Mouse (Mus musculus) CD4-positive naive resting alpha-beta T cell, adult 57 days (primary cell): ENCODE measurements around the gene Rps6kb2. TPM values are rescaled to one million over a fixed set of nuclear protein-coding genes. Genes with fewer than 3 reads are reported as not detected.

Experiments
- total RNA-seq: library from RNA; stranded (reverse); gene quantifications from one replicate; pipeline ENCODE4 v1.2.4, GENCODE M21; 2023

Gene Rps6kb2
- 35.8 TPM for total RNA-seq

DNA sequence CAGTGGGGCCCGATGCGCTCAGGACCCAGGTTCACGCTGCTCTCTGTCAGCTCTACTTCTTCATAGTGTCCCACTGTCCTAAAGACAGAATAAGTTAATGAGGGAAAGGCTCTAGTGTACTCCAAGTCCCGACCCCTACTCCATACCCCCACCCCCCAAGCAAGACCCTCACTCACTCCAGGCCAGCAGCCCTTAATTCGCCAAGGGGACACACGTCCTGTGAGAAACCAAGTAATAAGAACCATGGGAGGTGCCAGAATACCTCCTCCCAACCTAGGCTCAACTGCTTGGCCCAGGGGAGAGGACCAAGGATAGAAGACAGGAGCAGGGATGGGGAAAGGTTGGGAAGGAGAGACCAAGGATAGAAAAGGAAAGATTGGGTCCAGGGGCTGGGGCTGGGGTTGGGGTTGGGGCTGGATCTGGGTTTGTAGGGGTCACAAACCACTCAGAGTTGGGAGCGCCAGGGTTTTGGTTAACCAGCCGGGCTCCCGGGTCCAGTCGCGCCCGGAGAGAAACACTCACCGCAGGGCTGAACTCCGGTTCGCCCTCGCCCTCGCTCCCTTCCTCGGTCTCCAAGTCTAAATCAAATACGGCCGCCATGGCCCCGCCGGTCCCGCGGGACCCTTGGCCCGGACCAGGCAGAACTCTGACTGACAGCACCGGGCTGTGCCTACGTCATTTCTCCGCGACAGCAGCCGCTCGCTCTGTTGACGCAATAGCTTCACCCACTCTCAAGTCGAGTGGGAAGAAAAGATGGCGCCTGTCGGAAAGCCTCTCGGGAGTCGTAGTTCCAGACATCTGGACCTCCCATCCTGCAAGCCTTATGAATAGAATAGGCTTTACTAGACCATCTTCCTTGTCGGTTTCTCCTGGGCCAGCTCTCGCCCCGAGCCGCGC is at the start of gene Rps6kb2:
TSS of gene Rps6kb2 (minus strand) at position 709 of the 897 bp plus-strand sequence.

DNA sequence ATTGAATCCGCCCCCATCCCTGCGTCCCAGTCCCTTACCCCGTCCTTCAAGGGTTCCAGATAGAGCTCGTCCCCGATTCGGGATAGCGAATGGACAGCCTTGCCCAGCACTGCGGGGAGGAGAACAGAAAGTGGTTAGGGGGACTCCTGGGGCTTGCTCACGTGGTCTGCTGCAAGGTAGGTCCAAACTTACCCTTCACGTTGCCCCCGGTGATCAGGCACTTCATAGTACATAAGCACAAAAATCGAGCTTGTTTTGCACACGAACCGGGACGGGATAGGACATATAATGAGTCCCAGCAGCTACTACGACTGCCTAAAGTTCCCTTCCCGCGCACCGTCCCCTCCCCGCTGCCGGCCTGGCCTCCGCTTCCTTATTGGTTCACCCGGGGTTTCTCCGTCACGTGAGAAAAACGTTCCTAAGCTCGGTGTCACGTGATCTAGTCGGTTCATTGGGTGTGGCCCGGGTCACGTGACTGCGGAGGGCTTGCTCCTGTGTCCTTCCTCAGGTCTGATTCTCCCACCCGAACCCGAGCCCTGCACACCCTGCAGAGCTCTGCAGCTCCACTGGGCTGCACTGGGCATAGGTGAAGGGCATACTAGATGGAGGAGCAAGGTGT is 38.2 kb upstream of the Rps6kb2 start, which contains the start of gene Rad9a:
TSS of gene Rad9a (minus strand) at position 372 of the 619 bp plus-strand sequence.

DNA sequence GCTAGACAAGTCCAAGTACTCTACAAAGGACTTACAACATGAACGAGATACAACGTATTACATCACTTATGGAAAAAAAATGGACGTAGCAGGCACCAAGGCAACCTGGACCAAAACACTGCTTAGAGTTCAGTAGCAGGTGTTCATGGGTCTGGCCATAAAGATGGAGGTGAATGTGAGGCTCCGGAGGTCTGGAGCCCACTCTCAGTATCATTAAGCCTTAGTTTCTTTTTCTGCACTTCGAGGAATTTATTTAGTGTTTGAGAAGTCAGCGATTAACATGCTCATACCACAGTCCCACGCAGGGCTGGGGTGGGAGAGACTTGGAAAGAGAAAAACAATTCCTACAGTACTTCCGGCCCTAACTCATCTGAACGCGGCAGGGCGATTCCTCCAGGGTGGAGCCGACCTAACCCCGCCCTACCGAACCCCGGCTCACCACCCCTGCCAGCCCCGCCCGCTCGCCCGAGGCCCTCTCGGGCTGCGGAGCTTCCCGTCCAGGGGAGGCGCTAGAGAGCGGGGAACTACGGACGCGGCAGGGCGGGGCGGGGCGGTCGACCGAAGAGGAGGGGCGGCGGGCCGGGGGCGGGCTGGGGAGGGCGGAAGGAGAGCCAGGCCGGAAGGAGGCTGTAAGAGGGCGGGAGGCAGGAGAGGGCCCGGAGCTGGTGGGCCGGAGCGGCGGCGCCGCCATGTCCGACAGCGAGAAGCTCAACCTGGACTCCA is 28.5 kb upstream of the Rps6kb2 start, which contains the start of gene Ppp1ca:
TSS of gene Ppp1ca (plus strand) at position 538 of the 723 bp plus-strand sequence.

DNA sequence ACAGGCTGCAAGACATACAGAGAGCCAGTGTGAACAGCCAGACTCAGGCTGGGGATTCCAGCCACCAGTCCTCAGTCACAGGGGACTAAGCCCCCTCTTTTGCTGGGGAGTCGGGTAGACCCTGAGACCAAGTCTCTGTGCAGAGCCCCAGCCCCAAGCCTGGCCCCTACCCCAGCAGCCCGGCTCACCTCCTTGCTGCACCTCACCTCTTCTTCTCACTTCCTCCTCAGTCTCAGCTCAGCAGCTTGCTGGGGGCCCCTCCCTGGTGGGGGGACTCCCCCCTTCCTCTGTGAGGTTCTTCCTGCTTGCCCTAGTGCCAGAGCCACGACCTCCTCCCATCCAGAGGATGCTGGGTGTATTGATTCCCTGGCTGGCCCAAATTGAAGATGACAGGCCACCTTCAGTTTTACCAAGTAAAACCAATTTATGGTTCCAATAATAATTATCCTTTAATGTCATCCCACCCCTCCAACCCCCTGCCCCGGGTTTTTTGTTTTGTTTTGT is 27.7 kb upstream of the Rps6kb2 start, which contains the start of gene Tbc1d10c:
TSS of gene Tbc1d10c (minus strand) at position 454 of the 504 bp plus-strand sequence.

DNA sequence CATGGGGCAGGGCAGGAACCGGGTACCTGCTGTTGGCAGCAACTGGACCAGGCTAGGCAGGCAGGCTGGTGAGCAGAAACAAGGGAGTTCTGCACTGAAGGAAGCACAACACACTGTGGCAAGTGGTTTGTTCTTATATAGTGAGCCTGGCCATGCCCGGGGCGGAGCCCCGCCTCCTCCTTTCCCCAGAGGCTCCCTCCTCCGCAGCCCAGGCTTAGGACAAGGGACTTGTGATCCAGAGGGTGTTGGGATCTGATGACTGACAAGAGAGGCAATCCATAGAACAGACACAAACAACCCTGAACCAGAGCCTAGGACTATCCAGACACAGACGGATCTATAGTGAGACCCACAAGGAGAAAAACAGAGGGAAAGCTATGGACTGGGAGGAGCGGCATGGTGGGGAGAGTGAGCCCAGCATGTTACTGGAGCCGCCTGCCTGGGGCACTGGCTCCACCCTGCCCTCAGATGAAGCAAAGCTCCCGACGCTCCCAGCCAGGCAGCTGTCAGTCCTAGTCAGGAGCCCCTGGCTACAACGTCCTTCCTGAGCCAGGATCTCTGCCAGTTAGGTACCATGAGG is 12.3 kb upstream of the Rps6kb2 start, which contains the start of gene Carns1:
TSS of gene Carns1 (minus strand) at position 112 of the 580 bp plus-strand sequence.

DNA sequence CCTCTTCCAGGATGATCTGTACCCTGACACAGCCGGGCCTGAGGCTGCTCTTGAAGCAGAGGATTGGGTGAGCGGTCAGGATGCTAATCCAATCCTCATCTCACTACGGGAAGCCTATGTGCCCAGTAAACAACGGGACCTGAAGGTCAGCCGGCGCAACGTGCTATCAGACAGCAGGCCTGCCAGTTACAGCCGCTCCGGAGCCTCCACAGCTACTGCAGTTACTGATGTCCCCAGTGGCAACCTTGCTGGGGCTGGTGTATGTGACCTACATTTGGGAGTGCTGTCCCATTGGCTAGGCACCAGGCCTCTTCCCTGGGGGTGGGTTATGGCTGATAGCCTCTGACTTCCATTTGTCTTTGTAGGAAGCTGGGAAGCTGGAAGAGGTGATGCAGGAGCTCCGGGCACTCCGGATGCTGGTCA is 9.9 kb downstream of the Rps6kb2 start, which contains the start of gene Ptprcap:
TSS of gene Ptprcap (plus strand) at position 373 of the 423 bp plus-strand sequence.

DNA sequence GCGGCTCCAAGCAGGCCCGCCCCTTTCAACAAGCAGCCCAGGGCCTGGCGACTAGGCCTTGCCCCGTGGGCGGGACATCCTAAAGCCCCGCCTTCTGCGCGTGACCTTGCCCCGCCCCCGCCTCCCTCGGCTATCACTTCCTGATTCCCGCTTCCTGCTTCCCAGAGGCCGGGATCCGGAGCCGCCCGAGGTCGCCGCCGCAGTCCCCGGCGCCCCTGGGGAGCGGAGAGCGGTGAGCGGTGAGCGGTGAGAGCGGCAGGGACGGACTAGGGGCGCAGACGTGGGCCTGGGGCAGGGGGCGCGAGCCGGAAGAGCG is 14.7 kb downstream of the Rps6kb2 start, which contains the start of gene Coro1b:
TSS of gene Coro1b (plus strand) at position 129 of the 316 bp plus-strand sequence.

DNA sequence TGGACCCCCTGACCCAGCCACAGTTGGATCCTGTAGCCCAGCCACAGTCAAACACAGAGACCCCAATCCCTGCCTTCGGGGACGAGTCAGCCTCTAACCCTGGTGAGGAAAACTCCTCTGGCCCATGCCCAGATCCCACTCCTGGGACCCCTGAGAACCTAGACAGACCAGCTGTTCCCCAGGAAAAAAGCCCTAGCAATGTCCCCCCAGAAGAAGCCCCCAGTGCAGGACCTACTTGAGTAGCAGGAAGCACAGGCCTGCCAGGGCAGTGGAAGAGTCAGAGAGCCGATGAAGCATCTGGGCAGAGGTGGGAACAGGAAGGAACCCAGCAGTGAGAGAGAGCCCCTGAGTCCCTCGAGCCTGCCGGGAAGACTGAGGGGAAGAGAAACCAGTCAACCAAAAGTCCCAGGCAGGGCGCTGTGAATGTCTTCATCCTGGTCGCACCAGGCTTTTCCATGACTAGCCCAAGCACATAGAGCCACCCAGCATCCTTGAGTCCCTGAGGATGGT is 19.3 kb downstream of the Rps6kb2 start, which contains the start of gene Cabp4:
TSS of gene Cabp4 (minus strand) at position 275 of the 510 bp plus-strand sequence.

DNA sequence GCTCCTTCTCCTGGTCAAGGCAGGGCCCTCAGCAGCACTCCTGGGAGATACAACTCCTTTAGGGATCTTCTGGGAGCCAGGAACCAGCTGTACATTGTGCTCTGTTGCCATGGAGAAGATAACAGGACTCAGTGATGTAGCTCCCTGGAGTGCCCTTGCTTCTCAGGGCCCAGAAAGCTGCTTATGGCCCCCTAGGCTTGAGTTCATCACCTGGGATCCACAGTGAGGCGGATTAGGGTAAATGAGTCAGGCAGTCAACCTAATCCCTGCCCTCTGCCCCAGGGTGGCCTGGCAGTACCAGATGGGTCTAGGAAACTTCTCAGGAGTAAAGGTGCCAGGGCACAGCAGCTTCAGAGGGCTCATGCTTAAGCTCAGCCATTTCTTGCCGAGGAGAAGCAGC is 23.7 kb downstream of the Rps6kb2 start, which contains the start of gene Gpr152:
TSS of gene Gpr152 (plus strand) at position 342 of the 400 bp plus-strand sequence.

DNA sequence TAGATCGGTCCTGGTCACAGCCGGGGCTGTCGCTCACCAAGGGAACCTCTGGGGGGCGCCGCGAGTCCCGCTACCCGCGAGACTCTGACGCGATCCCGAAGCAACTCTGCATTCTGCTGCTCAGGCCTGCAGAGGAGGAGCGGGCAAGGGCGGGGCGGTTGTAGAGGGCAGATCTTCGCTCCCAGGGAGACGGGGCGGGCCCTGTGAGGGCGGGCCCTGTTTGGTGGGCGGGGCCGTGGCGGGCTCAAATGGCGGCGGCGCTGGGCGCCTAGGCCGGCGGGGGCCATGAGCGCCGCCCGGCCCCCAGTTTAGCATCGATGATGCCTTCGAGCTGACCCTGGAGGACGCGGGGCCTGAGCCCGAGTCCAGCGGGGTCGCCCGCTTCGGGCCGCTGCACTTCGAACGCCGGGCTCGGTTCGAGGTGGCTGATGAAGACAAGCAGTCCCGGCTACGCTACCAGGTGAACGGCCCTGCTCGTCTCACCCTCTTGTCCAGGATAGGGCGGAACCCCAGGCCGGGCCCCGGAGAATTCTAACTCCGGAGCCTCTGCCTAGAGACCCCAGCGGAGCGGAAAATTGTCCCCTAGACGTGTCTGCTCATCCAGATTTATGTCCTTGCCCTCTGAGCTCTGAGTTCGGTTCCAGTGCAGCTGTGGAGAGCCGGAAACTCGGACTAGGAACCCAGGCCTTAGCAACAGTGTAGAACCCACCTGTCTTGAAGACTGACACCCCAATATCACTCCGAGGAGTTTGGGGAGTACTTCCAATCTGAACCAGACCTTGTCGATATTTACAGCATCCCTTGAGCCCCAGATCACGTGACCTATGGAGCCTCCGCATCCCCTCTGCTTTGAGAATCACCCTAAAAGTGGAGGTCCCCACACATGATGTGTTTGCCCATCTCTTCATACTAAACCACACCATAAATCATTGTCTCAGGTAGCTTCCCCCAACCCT is 37.1 kb downstream of the Rps6kb2 start, which contains the start of gene Aip:
TSS of gene Aip (minus strand) at position 118 of the 956 bp plus-strand sequence.

Other genes with a start within 250 kb of the Rps6kb2 start
- 0.86 TPM for gene Aldh3b1, start 233.5 kb downstream of the Rps6kb2 start, total RNA-seq
- gene Unc93b1, start 228.2 kb downstream of the Rps6kb2 start, total RNA-seq, result 27.8 TPM
- not detected for gene Aldh3b3, start 204.7 kb downstream of the Rps6kb2 start, total RNA-seq
- gene Aldh3b2, start 191.0 kb downstream of the Rps6kb2 start, total RNA-seq, result not detected
- gene Acy3, start 176.8 kb downstream of the Rps6kb2 start, total RNA-seq, result not detected
- not detected for gene Tbx10, start 170.6 kb downstream of the Rps6kb2 start, total RNA-seq
- gene Nudt8, start 162.8 kb downstream of the Rps6kb2 start, total RNA-seq, result 9.0 TPM
- gene Gm49405, start 162.7 kb downstream of the Rps6kb2 start, total RNA-seq, result 1.7 TPM
- 3.0 TPM for gene Doc2g, start 160.0 kb downstream of the Rps6kb2 start, total RNA-seq
- gene Ndufv1, start 150.5 kb downstream of the Rps6kb2 start, total RNA-seq, result 85.1 TPM
- gene Gstp1, start 125.4 kb downstream of the Rps6kb2 start, total RNA-seq, result 196 TPM
- gene Gstp2, start 117.3 kb downstream of the Rps6kb2 start, total RNA-seq, result 21.0 TPM
- gene Gstp3, start 103.8 kb downstream of the Rps6kb2 start, total RNA-seq, result 32.9 TPM
- gene Cabp2, start 81.8 kb downstream of the Rps6kb2 start, total RNA-seq, result not detected
- gene Cdk2ap2, start 66.2 kb downstream of the Rps6kb2 start, total RNA-seq, result 186 TPM
- gene Pitpnm1, start 63.4 kb downstream of the Rps6kb2 start, total RNA-seq, result 314 TPM
- gene Aip, start 37.5 kb downstream of the Rps6kb2 start, total RNA-seq, result 151 TPM
- 0.80 TPM for gene Gpr152, start 23.6 kb downstream of the Rps6kb2 start, total RNA-seq
- 1.1 TPM for gene Cabp4, start 19.3 kb downstream of the Rps6kb2 start, total RNA-seq
- 129 TPM for gene Coro1b, start 14.7 kb downstream of the Rps6kb2 start, total RNA-seq
- 260 TPM for gene Ptprcap, start 9.8 kb downstream of the Rps6kb2 start, total RNA-seq
- 69.3 TPM for gene Carns1, start 12.1 kb upstream of the Rps6kb2 start, total RNA-seq
- gene Tbc1d10c, start 27.9 kb upstream of the Rps6kb2 start, total RNA-seq, result 305 TPM
- gene Ppp1ca, start 28.7 kb upstream of the Rps6kb2 start, total RNA-seq, result 351 TPM
- gene Rad9a, start 38.3 kb upstream of the Rps6kb2 start, total RNA-seq, result 45.2 TPM
- gene Clcf1, start 50.9 kb upstream of the Rps6kb2 start, total RNA-seq, result 143 TPM
- not detected for gene AC109138.7, start 51.0 kb upstream of the Rps6kb2 start, total RNA-seq
- gene Pold4, start 68.5 kb upstream of the Rps6kb2 start, total RNA-seq, result 66.6 TPM
- gene Ssh3, start 105.8 kb upstream of the Rps6kb2 start, total RNA-seq, result 18.6 TPM
- 20.5 TPM for gene Ankrd13d, start 119.8 kb upstream of the Rps6kb2 start, total RNA-seq
- gene Grk2, start 142.9 kb upstream of the Rps6kb2 start, total RNA-seq, result 338 TPM
- 153 TPM for gene Kdm2a, start 234.9 kb upstream of the Rps6kb2 start, total RNA-seq